Mouse (Mus musculus) macrophage (primary cell): ENCODE results near the gene Ces2c. TPM values are rescaled to one million over a fixed set of nuclear protein-coding genes. Genes with fewer than 3 reads are reported as not detected.

ENCODE experiments used
- H3K27ac ChIP-seq: fragments of 350-480 bp; formaldehyde crosslinking; 2 replicates; pipeline ENCODE4 v1.9.0; 2021
- H3K36me3 ChIP-seq: fragments of 350-480 bp; formaldehyde crosslinking; 2 replicates; pipeline ENCODE4 v1.9.0; 2021; ENCODE audit errors: inconsistent target
- H3K4me3 ChIP-seq: fragments of 350-480 bp; formaldehyde crosslinking; 2 replicates; pipeline ENCODE4 v1.9.0; 2021; ENCODE audit errors: inconsistent target
- H3K79me2 ChIP-seq: fragments of 350-480 bp; formaldehyde crosslinking; 2 replicates; pipeline ENCODE4 v1.9.0; 2021; ENCODE audit errors: inconsistent target
- WGBS: methylation state at CpG from one replicate; pipeline ENCODE4 v1.1.7; 2026; ENCODE audit warnings: inconsistent platforms; ENCODE audit not compliant: missing documents; 5-methylcytosine and 5-hydroxymethylcytosine counted together
- polyA plus RNA-seq: library from polyadenylated mRNA; stranded (reverse); fragments of 250-400 nt; gene quantifications from 3 replicates; pipeline ENCODE4 v1.2.4, GENCODE M21; 2018; ENCODE audit warnings: inconsistent platforms

Ces2c gene
- polyA plus RNA-seq, 1 experiment from 2014 or later = not detected

GRCm38 (mm10) chr8:104901746-104902145 is 54.9 kb downstream of the Ces2c start:
- no peak overlapping the region for H3K27ac ChIP-seq
- no peak overlapping the region for H3K4me3 ChIP-seq
- WGBS = 26% methylated on average over 2 of the region's 2 CpGs
- H3K36me3 ChIP-seq = no peaks in the 10 kb centered on the region
- H3K79me2 ChIP-seq = no peaks in the 10 kb centered on the region

Other genes with a start within 250 kb of the Ces2c start
- not detected in 3 replicates for gene Cdh16, start 222.7 kb upstream of the Ces2c start, polyA plus RNA-seq
- 2.3 to 7.2 TPM (median 2.7 TPM) in 3 replicates for gene Rrad, start 215.7 kb upstream of the Ces2c start, polyA plus RNA-seq
- 33.8 to 37.1 TPM (median 34.4 TPM) in 3 replicates for gene Ciao2b, start 205.1 kb upstream of the Ces2c start, polyA plus RNA-seq
- gene Ces2a, start 113.1 kb upstream of the Ces2c start, polyA plus RNA-seq = not detected in 3 replicates
- not detected in 3 replicates for gene Ces2b, start 15.5 kb upstream of the Ces2c start, polyA plus RNA-seq
- gene Ces2e, start 79.2 kb downstream of the Ces2c start, polyA plus RNA-seq = not detected in 3 replicates
- gene Ces2f, start 100.3 kb downstream of the Ces2c start, polyA plus RNA-seq = not detected in 3 replicates
- not detected in 3 replicates for gene Ces2g, start 114.7 kb downstream of the Ces2c start, polyA plus RNA-seq
- gene Ces2h, start 153.8 kb downstream of the Ces2c start, polyA plus RNA-seq = not detected in 3 replicates
- gene Ces3a, start 201.5 kb downstream of the Ces2c start, polyA plus RNA-seq = not detected in 3 replicates
- gene Ces3b, start 236.7 kb downstream of the Ces2c start, polyA plus RNA-seq = not detected in 3 replicates